Mouse (Mus musculus): ENCODE measurements around the gene Olfr648. TPM values are rescaled to one million over a fixed set of nuclear protein-coding genes. Genes with fewer than 3 reads are reported as not detected.

Gene Olfr648
- total RNA-seq (2021): under 1 TPM; 0.20 to 0.26 TPM
- long read RNA-seq, experiment 1: 0 reads
- long read RNA-seq, experiment 2: 0 reads

- TF ChIP-seq CTCF (conservative IDR thresholded peaks at IDR 0.05): no peak
- Histone ChIP-seq H3K27ac (no peak within 1 kb of the TSS), H3K4me3 (no peak within 1 kb of the TSS)
- no peak for DNase-seq (ENCODE audit: low spot score in 2 of 2)
These were observed at the start of gene Olfr648 for GRCm38 (mm10) chr7:104183292-104183691. Gene Olfr648 (minus strand): TSS chr7:104183392.

- H3K27ac ChIP-seq: no peak overlapping the region
- peak in 1 of 2 experiments; percentile 17 for DNase-seq (ENCODE audit: low spot score in 2 of 2)
- H3K4me3 ChIP-seq: no peak overlapping the region
- TF ChIP-seq CTCF (conservative IDR thresholded peaks at IDR 0.05): peak; percentile 76
These were observed 48.0 kb upstream of the Olfr648 start for GRCm38 (mm10) chr7:104231203-104231602.

- no peak within 1 kb of the TSS for H3K27ac ChIP-seq
- DNase-seq (ENCODE audit: low spot score in 2 of 2): peak in 1 of 2 experiments; percentile 17
- H3K4me3 ChIP-seq: peak within 1 kb of the TSS; percentile 43
- no peak for TF ChIP-seq CTCF (conservative IDR thresholded peaks at IDR 0.05)
These were observed 35.7 kb upstream of the Olfr648 start, which contains the start of gene Trim6 for GRCm38 (mm10) chr7:104218701-104219569. Gene Trim6 (plus strand): TSS chr7:104218793.

GRCm38 (mm10) chr7:104217881-104218280 lies 34.7 kb upstream of the Olfr648 start:
- Histone ChIP-seq H3K27ac (no peak overlapping the region), H3K4me3 (no peak overlapping the region)
- no peak for TF ChIP-seq CTCF (conservative IDR thresholded peaks at IDR 0.05)
- no peak for DNase-seq (ENCODE audit: low spot score in 2 of 2)

- no peak for DNase-seq (ENCODE audit: low spot score in 2 of 2)
- Histone ChIP-seq H3K4me3 (no peak overlapping the region), H3K27ac (no peak overlapping the region)
- no peak for TF ChIP-seq CTCF (conservative IDR thresholded peaks at IDR 0.05)
These were observed 32.9 kb upstream of the Olfr648 start for GRCm38 (mm10) chr7:104216011-104216535.

- Histone ChIP-seq H3K27ac (no peak overlapping the region), H3K4me3 (no peak overlapping the region)
- no peak for TF ChIP-seq CTCF (conservative IDR thresholded peaks at IDR 0.05)
- no peak for DNase-seq (ENCODE audit: low spot score in 2 of 2)
These were observed 23.0 kb upstream of the Olfr648 start for GRCm38 (mm10) chr7:104206197-104206596.

- no peak overlapping the region for H3K4me3 ChIP-seq
- TF ChIP-seq CTCF (conservative IDR thresholded peaks at IDR 0.05): peak; percentile 97
- H3K27ac ChIP-seq: no peak overlapping the region
- peak in 1 of 2 experiments; percentile 62 for DNase-seq (ENCODE audit: low spot score in 2 of 2)
These were observed 16.6 kb upstream of the Olfr648 start for GRCm38 (mm10) chr7:104199822-104200221.

GRCm38 (mm10) chr7:104195885-104196284 lies 12.7 kb upstream of the Olfr648 start, which contains the start of gene Olfr649:
Gene Olfr649 (minus strand): TSS chr7:104195985.
- no peak for TF ChIP-seq CTCF (conservative IDR thresholded peaks at IDR 0.05)
- Histone ChIP-seq H3K4me3 (no peak within 1 kb of the TSS), H3K27ac (no peak within 1 kb of the TSS)
- DNase-seq (ENCODE audit: low spot score in 2 of 2): no peak

- no peak overlapping the region for H3K4me3 ChIP-seq
- no peak overlapping the region for H3K27ac ChIP-seq
- DNase-seq (ENCODE audit: low spot score in 2 of 2): no peak
- peak; percentile 64 for TF ChIP-seq CTCF (conservative IDR thresholded peaks at IDR 0.05)
These were observed 8.1 kb upstream of the Olfr648 start for GRCm38 (mm10) chr7:104191275-104191674.

- Histone ChIP-seq H3K4me3 (no peak overlapping the region), H3K27ac (no peak overlapping the region)
- DNase-seq (ENCODE audit: low spot score in 2 of 2): no peak
- TF ChIP-seq CTCF (conservative IDR thresholded peaks at IDR 0.05): no peak
These were observed 4.1 kb downstream of the Olfr648 start for GRCm38 (mm10) chr7:104179074-104179473.

- H3K27ac ChIP-seq: no peak overlapping the region
- H3K4me3 ChIP-seq: no peak overlapping the region
- no peak for DNase-seq (ENCODE audit: low spot score in 2 of 2)
- TF ChIP-seq CTCF (conservative IDR thresholded peaks at IDR 0.05): no peak
These were observed 4.7 kb downstream of the Olfr648 start for GRCm38 (mm10) chr7:104178422-104179054.

GRCm38 (mm10) chr7:104175085-104175484 lies 8.1 kb downstream of the Olfr648 start:
- DNase-seq (ENCODE audit: low spot score in 2 of 2): no peak
- Histone ChIP-seq H3K27ac (no peak overlapping the region), H3K4me3 (no peak overlapping the region)
- TF ChIP-seq CTCF (conservative IDR thresholded peaks at IDR 0.05): no peak

- no peak for DNase-seq (ENCODE audit: low spot score in 2 of 2)
- Histone ChIP-seq H3K27ac (no peak overlapping the region), H3K4me3 (no peak overlapping the region)
- no peak for TF ChIP-seq CTCF (conservative IDR thresholded peaks at IDR 0.05)
These were observed 13.5 kb downstream of the Olfr648 start for GRCm38 (mm10) chr7:104169634-104170204.

Data from layer of hippocampus, adult 2 months (tissue).